Comparison of ENCODE assay signal across 12 mouse cellular contexts in genomic region chr3:84472955-84473354, GRCm38 (mm10). TPM values are rescaled to one million over a fixed set of nuclear protein-coding genes. Genes with fewer than 3 reads are reported as not detected.
DNase-seq lines count a peak whose midpoint lies in the region; ATAC-seq and TF ChIP-seq lines count a peak whose summit lies in the region.
"Had no signal": no experiment of that assay in that cellular context is flagged by ENCODE, and none has a peak within 500 bp of the region (broad histone marks: within the 10 kb centered on the region; RNA-seq: fewer than 3 reads in every experiment).

No protein-coding gene starts in this region.

- ATAC-seq in kidney, embryonic 15.5 days (replicated peaks; ENCODE audit: low FRiP score), result no peak
- ATAC-seq in liver, embryonic 16.5 days (ENCODE audit: low read depth), result no peak
- ATAC-seq: hindbrain, embryonic 16.5 days had no signal

- no peak overlapping the region for H3K4me3 ChIP-seq in kidney, embryonic 15.5 days (replicated peaks)
- H3K4me3 ChIP-seq in testis, adult 2 months (ENCODE audit: control insufficient read depth, low read depth, low read length), result peak overlapping the region; percentile 43
- peak overlapping the region; percentile 39 for H3K4me3 ChIP-seq in liver, embryonic 16.5 days (ENCODE audit: low read depth, low read length)
- H3K4me3 ChIP-seq: midbrain, embryonic 10.5 days had no signal

- H3K27ac ChIP-seq in kidney, embryonic 15.5 days, result peak overlapping the region; percentile 13; the same call in 1 of the 2 replicates
- H3K27ac ChIP-seq in testis, adult 2 months (ENCODE audit: control insufficient read depth, insufficient read depth, low read depth, low read length), result no peak overlapping the region
- peak overlapping the region; percentile 90 for H3K27ac ChIP-seq in liver, embryonic 16.5 days (ENCODE audit: low read length)
- H3K27ac ChIP-seq: midbrain, embryonic 10.5 days had no signal

- H3K4me2 ChIP-seq in kidney, embryonic 15.5 days, result no peak overlapping the region
- H3K4me2 ChIP-seq in liver, embryonic 16.5 days (ENCODE audit: low read depth, low read length), result peak overlapping the region; percentile 61

- peaks cover 28% of the 10 kb centered on the region for H3K27me3 ChIP-seq in kidney, embryonic 15.5 days
- no peaks in the 10 kb centered on the region for H3K27me3 ChIP-seq in testis, adult 2 months (ENCODE audit: control insufficient read depth, insufficient read depth, low read length)
- peaks cover 3% of the 10 kb centered on the region for H3K27me3 ChIP-seq in liver, embryonic 16.5 days (ENCODE audit: control insufficient read depth, insufficient read depth, low read depth, low read length)

- peaks cover 23% of the 10 kb centered on the region for H3K4me1 ChIP-seq in kidney, embryonic 15.5 days
- no peaks in the 10 kb centered on the region; the same call in 1 of the 2 replicates for H3K4me1 ChIP-seq in testis, adult 2 months (ENCODE audit: control insufficient read depth, insufficient read depth, low read length)
- peaks cover 82% of the 10 kb centered on the region for H3K4me1 ChIP-seq in liver, embryonic 16.5 days (ENCODE audit: control insufficient read depth, low read depth, low read length)

- no peak for DNase-seq in kidney, postnatal 4 days
- DNase-seq in testis, postnatal 14 days (ENCODE audit: low spot score), result no peak
- DNase-seq in cerebellum, postnatal 14 days, result no peak
- DNase-seq in T-cell, adult 2 months (ENCODE audit: low spot score), result no peak
- DNase-seq: cerebellum, adult 18-20 months; gastrocnemius, postnatal 36 days; thymus, postnatal 4 days had no signal

- TF ChIP-seq CTCF in testis, adult 2 months (IDR thresholded peaks at IDR 0.05; ENCODE audit: control insufficient read depth, insufficient read depth, insufficient replicate concordance, low read depth, low read length), result no peak

- no peak overlapping the region for H3K9ac ChIP-seq in kidney, embryonic 15.5 days
- peak overlapping the region; percentile 63 for H3K9ac ChIP-seq in liver, embryonic 16.5 days (ENCODE audit: low read depth, low read length)

- no peaks in the 10 kb centered on the region for H3K9me3 ChIP-seq in kidney, embryonic 15.5 days (replicated peaks)
- H3K9me3 ChIP-seq in liver, embryonic 16.5 days (replicated peaks; ENCODE audit: control insufficient read depth, low read length), result no peaks in the 10 kb centered on the region
- H3K9me3 ChIP-seq: midbrain, embryonic 10.5 days had no signal

- H3K36me3 ChIP-seq in kidney, embryonic 15.5 days, result no peaks in the 10 kb centered on the region
- no peaks in the 10 kb centered on the region for H3K36me3 ChIP-seq in testis, adult 2 months (ENCODE audit: control insufficient read depth, insufficient read depth, low read length)
- H3K36me3 ChIP-seq in liver, embryonic 16.5 days (ENCODE audit: control insufficient read depth, insufficient read depth), result peaks cover 37% of the 10 kb centered on the region
- H3K36me3 ChIP-seq: midbrain, embryonic 10.5 days had no signal

- 42% methylated on average over 5 of the region's 5 CpGs for WGBS in kidney, embryonic 15.5 days
- WGBS in liver, embryonic 16.5 days (ENCODE audit: insufficient replicate concordance), result 55% methylated on average over 5 of the region's 5 CpGs

- no peak for TF ChIP-seq POLR2A in testis, adult 2 months (IDR thresholded peaks at IDR 0.05; ENCODE audit: control insufficient read depth, low read depth, low read length)

RNA-seq across cellular contexts. Expression of gene Fhdc1, which starts 7.3 kb away (rescaled TPM):
- polyA plus RNA-seq in kidney, embryonic 15.5 days (2015; fragmentation: Nextera tagmentation; extraction: Ambion mirVana), result 3.3 and 5.3 TPM in 2 replicates
- 24.7 and 24.8 TPM in 2 replicates for polyA plus RNA-seq in testis, adult 2 months (2012; rRNA removed)
- polyA plus RNA-seq in liver, embryonic 16.5 days (2015; fragmentation: Nextera tagmentation; extraction: Ambion mirVana), result 50.0 and 59.2 TPM in 2 replicates
